Mouse (Mus musculus) heart, adult 18-20 months (tissue): ENCODE results near the gene Mtmr4. TPM values are rescaled to one million over a fixed set of nuclear protein-coding genes. Genes with fewer than 3 reads are reported as not detected.

Experiments
- DNase-seq, 2 experiments: peaks; one replicate each; pipeline ENCODE4 v3.0.0; 2021 to 2022; ENCODE audit warnings: mixed read lengths in 1 of 2
- total RNA-seq, 2 experiments: library from RNA; stranded (reverse); gene quantifications; 2 replicates each; pipeline ENCODE4 v1.2.3; 2021

The Mtmr4 gene
- total RNA-seq, 2 experiments from 2014 or later, result 22.9 to 25.2 TPM

DNA sequence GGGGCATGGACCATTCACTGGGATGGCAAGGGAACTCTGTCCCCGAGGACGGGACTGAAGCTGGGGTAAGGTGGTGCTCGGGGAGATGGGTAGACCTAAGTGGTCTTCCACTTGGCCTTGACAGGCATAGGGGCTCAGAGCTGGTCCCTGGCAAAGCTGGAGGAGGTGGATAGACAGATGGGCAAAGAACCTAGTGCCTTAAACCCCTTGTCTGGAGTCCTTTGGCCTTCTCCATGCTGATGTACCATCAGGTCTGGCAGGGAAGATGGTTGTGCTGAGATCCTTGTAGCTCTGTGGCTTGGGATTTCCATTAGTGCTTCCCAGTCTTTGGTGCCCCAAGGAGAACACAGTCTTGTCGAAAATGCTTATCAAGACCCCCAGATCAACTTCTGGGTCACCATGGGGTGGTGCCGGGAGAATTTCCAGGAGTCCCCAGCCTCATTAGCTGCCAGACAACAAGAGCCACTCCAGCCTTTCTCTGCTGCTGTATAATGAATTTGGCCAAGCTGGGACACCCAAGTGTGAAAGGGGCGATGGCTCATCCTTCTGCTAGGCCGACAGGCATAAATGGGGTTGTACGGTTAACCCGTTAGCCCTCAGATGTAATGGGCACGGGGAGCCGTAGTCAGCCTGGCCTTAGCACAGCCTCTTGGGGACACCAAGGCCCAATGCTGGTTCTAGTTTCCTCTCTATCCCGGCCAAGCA, 10.6 kb upstream of the Mtmr4 start:
- DNase-seq, result no peak

DNA sequence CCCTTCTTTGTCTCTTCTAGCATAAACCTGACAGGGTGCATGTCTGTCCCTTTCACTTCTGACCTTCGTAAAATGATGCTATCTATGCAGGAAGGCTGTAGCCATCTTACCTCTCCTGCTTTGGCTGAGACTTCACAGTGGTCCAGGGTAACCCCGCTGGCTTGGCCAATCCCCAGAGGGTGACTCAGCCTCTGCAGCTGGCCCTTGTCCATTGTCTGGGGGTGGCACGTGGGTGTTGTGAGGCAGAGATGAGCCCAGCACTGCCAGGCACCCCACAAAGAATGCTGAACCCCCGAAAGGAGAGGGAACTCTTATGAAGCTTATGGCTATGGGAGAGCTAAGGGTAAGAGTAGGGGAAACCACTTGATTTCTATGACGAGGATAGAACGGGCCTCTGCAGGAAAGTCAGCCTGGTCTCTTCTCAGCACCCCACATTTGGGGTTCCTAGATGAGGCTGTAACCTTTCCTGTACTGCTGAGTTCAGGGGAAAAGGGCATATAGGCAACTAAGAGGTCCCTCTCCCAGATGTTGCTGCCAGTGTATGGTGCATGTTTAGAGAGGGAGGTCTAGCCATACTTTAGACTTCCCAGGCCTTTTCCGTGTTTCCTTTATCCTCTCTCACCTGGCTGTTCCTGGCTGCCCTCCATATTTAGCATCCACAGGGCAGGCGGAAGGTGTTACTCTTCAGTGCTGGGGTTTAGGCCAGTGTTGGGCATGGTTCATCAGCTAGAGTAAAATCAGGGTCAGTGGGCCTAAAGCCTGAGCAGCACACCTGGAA, 9.8 kb upstream of the Mtmr4 start:
- DNase-seq, result no peak

DNA sequence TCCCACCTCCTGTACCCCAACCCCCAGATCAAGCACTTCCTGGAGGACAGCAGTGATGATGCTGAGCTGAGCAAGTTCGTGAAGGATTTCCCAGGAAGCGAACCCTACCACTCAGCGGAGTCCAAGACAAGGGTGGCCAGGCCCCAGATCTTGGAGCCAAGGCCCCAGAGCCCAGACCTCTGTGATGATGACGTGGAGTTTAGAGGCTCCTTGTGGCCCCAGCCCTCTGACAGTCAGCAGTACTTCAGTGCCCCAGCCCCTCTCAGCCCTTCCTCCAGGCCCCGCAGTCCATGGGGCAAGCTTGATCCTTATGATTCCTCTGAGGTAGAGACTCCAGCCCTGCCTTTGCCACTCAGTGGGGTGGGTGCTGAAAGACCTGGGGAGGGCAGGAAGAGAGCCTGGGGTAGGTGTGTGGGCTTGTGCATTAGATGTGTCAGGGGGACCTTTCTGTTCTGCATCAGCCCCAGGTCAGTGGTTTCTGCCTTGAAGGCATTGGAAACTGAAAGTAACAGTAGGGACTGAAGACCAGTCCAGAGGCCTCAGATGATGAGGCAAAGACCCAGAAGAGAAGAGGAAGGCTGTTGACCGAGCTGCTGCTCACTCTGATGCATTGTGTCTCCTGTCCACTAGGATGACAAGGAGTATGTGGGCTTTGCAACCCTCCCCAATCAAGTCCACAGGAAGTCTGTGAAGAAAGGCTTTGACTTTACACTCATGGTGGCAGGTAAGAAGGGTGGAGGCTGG, 8.5 kb upstream of the Mtmr4 start:
- DNase-seq, result no peak

DNA sequence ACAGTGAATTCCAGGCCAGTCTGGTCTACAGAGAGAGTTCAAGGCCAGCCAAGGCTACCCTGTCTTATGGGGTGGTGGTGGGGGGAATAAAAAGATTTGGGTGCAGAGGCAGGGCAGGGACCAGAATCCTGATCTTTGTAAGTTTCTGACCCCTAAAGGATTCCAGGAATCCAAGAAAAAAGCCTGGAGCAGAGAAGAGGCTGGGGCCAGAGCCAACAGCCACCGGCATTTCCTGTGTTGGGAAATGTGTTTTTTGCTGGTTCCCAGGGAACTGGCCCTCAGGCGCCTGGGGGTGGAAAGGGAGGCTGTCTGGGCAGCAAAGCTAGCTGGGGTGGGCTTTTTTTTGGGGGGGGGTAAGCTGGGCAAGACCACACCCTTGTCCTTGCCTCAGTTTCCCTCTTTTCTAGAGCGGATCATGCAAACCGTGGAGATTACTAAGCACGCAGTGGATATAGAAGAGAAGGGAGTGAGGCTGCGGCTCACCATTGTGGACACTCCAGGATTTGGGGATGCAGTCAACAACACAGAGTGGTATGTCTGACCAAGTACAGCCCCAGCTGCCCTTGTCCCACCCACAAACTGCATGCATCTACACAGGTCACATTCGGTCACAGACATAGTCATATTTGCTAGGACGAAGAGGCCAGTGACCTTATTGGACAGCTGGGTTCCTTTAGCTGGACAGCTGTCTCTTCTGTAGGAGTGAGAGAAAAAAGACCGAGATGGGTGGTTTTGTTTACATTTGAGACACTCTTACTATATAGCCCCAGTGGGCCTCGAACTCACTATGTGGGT, 7.1 kb upstream of the Mtmr4 start:
- DNase-seq, result peak; percentile 76 to 84

DNA sequence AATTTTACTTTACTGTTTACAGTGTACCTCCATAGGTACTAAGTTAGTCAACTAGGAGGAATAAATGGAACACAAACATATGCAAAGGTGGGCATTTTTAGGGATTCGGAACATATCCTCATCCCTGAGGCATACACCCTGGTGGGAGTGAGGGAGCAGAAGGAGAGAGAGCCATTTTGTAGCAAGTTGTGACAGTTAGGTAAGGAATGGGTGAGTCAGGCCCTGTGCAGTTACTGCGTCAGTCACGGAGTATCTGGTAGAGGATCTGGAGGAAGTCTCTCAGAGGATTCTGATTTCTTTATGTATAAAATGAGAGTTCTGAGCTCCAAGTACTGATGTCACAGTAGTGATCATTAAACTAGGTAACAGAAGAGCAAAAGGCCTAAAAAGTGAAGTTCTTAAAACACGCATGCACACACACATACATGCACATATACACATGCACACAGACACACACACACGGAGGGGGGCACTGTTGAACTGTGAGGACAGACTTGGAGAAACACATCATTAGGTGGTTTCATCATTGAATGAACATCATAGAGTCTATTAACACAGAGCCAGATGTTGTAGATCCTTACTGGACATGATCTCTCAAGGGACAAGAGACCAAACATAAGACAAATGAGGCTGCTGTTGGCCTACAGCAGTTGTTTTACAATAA, 4.6 kb upstream of the Mtmr4 start:
- DNase-seq, result no peak

DNA sequence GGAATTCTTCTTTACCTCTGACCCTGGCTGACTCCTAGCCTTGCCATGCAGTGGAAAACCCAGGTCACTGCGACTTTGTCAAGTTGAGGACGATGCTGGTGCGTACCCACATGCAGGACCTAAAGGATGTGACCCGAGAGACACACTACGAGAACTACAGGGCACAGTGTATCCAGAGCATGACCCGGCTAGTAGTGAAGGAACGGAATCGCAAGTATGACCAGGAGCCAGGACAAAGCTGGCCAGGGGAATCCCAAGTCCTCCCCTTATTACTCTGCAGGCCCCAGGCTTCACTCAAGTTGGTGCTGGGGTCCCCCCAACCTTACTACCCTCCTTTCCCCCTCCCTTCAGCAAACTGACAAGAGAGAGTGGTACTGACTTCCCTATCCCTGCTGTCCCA, 2.4 kb upstream of the Mtmr4 start:
- no peak for DNase-seq

DNA sequence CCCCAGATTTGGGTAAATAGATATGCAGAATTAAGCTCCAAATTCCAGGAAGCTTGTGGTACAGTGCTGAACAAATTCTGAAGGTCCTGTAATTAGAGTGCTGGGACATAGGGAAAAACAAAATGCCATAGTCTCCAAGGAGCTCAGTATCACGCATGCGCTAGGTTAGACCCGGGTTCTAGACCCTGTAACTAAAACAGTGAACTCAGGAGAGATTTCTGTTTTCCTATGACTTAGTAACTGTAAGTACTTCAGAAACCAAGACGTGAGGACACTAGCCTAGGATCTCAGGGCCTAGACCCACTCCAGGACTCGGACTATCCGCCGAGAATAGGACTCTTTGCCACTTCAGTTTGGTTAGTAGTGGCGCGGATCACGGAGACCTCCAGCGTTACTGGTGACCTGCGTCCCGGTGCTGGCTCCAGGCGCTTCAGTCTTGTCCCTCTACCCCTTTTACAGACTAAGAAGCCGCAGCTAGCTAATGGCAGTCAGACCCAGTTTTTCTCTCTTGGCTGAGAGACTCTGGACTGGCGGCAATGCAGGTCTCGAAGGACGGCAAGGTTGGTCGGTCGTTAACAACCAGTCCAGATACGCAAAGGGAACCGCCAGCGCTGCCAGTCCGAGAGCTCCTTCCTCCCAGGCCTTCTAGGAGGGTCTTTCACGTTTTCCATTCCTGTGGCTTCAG, 979 bp upstream of the Mtmr4 start:
- peak; percentile 45 to 76 for DNase-seq

DNA sequence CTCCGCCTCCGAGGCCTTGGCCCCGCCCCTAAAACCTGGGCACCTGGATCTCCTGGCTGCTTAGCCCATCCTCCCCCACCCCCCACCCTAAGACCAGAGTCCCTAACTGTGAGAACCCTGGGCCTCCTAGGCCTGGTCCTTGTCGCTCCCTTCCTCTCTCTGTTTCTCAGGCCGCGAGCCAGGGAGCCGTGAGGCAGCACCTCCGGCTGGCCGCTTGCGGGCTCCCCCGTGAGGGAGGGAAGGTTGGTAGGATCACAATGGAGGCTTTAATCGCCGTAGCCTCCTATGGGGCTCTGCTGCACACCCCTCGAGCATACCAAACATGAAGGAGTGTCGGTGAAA, 363 bp downstream of the Mtmr4 start:
- no peak for DNase-seq

DNA sequence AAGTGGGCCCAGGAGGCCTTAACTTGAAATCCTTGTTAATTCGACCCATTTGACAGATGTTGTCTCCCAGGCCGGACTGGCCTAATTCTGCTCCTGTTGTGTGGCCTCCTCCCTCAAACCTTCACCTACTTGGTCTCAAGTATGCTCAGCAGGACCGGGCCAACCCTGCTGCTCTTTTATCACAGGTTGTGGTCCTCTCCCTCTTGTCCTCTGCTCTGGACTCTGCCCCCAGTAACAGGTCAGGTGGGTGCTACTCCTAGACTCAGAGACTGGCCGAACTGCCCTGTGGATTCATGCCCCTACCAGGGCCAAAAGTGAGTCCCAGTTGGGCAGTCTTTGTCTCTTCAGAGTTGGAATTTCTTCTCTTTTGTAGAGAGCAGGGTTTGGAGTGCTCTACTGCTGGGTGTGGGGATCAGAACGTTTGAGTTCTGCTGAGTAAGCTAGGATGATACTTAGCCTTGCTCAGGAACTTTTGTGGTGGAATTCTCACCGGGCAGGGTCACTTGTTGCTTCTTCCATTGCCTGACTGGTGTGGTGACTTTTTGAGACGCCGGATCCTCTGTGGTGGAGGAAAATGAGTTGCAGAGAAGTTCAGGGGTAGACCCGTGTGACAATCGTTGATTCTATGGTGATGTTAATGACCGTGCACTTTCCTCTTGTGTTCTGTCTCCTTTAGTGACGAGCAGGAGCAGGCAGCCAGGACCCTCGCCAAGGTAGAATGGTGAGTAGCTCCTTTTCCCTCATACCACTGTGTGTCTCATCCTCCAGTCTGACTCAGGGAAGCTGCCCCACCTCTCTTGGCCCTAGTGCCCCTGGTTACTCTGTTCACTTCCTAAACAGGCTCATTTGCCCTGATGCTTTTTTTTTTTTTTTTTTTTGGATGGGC, 994 bp downstream of the Mtmr4 start:
- no peak for DNase-seq

DNA sequence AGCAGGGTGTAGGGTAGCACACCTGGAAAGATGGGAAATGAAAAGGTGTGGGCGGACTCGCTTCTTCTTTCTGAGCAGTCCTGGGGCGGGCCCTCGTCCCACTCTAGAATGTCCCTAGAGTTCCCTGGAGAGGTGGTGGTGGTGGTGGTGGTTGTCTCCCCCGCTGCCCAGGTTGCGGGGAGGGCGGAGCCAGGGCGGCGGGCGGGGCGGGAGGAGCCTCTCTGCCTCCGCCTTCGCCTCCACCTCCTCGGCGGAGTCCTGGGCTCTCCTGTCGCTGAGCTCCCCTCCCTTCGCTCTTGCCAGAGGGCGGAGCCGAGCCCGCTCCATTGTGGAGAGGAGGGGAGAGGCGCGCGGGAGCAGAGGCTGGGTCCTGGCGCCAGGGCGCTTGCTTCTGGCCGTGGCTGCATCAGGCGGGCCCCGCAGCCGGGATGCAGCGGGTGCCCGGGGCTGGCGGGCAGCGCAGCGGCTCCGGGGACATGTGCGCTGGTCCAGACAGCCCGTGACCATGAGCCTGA, 3.4 kb downstream of the Mtmr4 start:
- DNase-seq, result peak; percentile 87 to 94

DNA sequence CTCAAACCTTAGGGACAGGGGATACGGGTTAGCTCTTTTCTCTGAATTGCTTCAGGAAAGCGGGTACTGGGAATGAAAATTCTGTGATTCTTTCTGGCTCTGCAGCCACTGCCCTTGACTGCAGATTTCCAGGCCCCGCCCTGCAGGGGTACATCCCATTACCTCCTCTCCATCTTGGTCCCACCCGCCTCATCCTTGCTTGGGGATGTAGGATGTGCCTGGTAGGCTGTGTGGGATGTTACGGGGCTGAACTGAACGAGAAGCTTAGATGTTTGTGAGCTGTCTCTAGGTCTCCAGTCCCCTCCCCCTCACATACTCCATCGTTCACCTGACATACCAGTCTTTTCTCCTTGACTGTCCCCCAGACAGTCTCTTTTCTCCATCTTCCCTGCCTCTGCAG, 4.0 kb downstream of the Mtmr4 start:
- no peak for DNase-seq

DNA sequence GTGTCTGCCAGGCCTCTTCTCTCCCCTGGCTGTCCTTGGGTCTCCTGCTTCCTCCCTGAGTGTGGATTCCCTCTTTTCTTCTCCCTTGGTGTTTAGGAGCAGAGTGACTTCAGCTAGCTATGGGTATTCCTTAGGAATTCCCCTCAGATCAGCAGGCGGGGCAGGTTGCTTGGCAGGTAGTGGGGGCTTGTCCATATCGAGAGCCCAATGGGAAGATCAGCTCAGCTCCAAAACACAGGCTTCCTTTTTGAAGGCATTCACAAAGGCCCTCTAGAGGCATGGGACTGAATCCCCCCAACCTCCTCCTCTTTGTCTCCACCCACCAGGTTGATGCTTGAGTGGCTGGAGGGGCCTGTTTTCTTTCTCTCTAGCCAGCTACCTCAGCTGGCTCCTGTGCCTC, 4.5 kb downstream of the Mtmr4 start:
- no peak for DNase-seq

DNA sequence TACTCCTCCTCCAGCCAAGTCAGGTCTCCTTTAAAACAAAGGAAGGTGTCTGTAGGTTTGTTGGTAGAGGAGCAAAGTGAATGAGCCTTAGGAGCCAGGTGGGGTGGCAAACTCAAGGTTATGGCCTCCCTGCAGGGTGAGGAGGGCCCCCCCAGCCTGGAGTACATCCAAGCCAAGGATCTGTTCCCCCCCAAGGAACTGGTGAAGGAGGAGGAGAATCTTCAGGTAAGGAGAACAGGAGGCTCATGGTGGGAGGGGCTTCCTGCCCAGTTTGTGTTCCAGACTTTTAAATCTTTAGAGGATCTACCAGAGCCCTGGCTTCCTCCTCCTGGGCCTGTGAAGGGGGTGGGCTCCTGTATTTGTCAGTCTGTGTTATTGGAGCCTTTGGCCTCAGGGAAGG, 5.1 kb downstream of the Mtmr4 start:
- no peak for DNase-seq

DNA sequence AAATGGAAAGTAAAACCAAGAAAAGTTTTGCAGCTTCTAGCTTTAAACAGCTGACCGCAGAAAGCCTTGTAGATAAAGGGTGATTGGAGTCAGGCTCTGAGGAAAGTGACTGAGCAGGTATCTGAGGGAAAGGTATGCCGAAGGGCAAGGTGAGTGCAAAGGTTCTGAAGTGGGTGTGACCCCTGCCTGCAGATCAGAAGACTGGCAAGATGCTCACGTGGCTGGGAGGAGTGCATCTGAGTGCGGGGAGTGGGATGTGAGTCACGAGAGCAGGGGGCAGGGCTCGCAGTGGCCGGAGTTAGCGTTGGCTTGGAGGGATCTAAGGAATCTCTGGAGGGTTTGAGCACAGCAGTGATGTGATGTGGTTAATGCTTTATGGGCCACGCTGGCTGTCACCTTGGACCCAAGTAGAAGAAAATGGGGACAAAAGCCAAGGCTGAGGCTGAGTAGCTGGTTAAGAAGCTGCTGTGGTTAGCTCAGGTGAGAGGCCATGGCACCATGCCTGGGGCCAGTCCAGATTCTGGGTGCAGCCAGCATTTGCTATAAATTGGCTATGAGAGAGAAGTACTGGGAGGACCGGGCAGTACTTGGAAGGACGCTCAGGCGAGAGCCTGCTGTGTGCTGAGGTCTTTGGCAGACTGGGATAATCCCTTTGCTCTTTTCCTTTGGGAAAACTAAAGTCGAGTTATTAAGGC, 7.6 kb downstream of the Mtmr4 start:
- no peak for DNase-seq

DNA sequence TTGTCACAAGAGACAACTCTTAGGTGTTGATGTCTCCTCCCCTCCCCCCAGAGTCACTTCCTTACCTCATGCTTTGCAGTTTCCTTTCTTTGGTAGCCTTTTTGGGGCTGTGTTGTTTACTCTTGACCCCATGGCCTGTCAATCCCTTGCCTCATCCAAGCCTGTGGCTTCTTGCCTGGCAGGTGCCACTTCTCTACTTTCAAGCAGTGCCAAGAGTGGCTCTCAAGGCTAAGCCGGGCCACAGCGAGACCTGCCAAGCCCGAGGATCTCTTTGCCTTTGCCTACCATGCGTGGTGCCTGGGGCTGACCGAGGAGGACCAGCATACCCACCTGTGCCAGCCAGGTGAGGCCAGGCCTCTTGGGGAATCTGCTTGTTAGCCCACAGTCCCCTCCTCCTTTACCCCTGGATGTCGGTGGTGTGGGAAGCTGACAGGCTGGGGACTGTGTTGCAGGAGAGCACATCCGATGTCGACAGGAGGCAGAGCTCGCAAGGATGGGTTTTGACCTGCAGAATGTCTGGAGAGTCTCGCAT, 8.4 kb downstream of the Mtmr4 start:
- no peak for DNase-seq

DNA sequence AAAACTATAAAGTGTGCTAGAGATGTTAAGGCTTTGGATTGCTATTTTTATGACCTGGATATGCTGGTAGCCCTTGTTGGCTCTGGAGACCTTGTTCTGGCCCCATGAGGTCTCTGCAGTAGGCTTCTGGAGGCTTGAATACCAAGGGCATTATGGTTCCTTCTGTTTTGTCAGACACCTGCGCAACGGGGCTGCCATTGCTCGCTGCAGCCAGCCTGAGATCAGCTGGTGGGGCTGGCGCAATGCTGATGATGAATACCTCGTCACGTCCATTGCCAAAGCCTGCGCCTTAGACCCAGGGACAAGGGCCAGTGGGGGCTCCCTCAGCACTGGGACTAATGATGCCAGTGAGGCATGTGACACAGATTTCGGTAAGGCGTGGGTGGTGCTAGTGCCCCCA, 10.3 kb downstream of the Mtmr4 start:
- DNase-seq, result no peak

DNA sequence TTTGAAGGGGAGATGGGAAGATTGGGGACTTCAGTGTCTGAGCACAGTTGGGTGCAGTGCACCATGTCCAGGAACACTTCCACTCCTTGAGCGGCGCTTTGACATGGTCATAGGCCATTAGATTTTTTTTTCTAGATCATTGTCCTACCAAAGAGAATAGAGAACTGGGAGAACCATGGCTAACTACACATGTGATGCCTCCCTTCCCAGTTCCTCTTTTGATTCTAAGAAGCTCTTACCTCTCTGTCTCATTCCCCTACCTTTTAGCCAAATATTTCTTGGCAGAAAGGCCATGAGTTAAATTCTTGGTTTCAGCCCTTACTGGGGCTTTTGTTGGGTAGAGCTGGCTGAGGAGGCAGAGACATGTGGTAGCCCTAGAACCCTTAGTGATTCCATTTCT, 11.6 kb downstream of the Mtmr4 start:
- DNase-seq, result no peak

DNA sequence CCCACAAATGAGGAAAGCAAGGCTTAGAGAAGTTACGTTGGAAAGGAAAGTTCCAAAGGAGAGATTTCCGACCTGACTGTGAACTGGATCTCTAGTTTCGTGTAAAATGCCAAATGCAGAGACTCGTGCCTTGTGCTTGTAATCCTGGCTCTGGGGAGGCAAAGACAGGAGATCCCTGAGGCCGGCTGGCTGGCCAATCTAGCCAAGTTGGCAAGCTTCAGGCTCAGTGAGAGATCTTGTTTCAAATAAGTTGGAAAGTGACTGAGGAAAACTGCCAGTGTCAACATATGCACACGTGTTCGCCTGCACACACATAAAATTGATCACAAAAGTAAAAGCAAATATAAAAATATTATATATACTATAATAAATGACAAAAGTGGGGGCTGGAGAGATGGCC, 17.3 kb downstream of the Mtmr4 start:
- no peak for DNase-seq

DNA sequence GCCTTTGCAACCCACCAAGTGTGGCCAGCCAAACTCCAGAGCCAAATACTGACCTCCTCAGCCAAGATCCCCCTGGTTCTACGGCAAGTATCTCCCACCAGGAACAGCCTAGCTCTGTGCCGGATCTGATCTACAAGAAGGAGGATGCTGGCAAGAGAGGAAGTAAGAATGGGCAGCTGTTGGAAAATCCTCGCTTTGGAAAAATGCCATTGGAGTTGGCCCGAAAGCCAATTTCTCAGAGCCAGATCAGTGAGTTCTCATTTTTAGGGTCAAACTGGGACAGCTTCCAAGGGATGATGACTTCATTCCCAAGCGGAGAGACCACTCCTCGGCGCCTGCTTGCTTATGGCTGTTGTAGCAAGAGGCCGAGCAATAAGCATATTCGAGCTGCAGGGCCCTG, 19.6 kb downstream of the Mtmr4 start:
- no peak for DNase-seq
